Mouse (Mus musculus): ENCODE data around the gene Epb41l2.

Gene Epb41l2

DNA sequence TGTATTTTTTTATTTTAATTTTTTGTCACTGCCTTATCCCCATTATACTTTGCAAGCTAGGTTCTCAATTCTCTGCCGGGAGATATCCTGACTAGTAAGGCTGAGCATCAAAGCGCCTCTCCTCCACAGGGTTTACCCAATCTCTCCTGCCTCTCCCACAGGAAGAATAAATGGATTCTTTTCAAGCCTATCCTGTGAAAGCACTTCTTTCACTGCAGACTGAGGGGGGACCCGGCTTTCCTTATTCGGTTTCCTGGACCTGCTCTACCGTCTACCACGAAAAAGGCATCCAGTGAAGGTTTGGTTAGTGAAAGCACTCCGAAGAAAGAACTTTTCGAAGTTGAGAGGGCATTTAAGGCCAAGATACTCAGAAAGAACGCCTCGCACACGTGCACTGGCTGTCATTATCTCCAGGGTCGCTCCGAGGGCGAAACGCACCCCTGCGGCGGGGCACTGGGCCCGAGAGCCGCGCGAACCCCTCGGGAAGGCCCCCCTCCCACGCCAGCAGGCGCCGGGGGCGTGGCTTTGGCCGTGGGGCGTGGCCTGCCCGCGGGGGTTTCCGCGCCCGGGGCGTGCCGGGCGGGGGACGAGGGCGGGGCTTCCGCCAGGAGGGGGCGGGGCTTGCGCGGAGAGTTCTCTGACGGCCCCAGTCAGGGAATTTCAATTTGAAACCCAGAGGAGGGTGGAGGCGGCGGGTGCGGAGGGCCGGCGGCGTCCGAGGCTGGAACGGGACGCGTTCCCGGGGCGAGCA, at the start of gene Epb41l2:
Epb41l2 (plus strand) TSS at position 591 of the 751 bp plus-strand sequence.
- DNase-seq (ENCODE audit: low spot score in 2 of 2), result peak; percentile 77 to 83

DNA sequence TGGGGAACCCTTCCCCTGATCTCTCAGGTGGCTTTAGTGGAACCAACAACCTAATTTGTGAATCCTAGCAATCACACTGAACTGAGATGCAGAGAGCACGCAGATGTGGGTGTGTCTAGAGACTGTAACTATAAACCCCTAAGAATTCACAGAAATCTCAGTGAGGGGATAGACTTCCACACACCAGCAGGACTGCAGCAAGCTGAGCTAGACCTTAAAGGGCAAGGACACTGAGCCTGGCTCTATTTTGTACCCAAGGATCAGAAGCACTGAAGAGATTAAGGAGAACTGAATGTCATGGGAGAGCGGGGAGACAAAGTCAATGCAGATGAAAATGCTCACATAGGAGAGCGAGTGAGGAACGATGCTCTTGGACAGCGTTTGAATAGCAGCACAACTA, 49.6 kb upstream of the Epb41l2 start:
- no peak for DNase-seq (ENCODE audit: low spot score in 2 of 2)

DNA sequence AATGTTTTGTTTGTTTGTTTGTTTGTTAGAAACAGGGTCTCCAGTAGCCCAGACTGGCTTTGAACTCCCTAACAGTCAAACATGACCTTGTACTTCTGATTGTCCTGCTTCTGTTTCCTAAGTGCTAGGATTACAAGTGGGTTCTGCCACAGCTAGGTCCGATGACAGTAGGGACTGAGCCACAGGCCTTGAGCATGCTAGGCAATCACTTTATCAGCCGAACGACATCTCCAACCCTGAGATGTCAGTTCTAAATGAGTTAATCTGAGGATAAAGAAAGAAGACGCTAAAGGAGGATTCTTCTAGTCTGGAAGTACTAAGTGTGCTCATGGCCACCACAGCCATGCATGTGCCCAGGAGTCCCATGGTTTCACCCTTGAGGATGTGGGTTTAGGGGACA, 48.9 kb upstream of the Epb41l2 start:
- DNase-seq (ENCODE audit: low spot score in 2 of 2), result no peak

DNA sequence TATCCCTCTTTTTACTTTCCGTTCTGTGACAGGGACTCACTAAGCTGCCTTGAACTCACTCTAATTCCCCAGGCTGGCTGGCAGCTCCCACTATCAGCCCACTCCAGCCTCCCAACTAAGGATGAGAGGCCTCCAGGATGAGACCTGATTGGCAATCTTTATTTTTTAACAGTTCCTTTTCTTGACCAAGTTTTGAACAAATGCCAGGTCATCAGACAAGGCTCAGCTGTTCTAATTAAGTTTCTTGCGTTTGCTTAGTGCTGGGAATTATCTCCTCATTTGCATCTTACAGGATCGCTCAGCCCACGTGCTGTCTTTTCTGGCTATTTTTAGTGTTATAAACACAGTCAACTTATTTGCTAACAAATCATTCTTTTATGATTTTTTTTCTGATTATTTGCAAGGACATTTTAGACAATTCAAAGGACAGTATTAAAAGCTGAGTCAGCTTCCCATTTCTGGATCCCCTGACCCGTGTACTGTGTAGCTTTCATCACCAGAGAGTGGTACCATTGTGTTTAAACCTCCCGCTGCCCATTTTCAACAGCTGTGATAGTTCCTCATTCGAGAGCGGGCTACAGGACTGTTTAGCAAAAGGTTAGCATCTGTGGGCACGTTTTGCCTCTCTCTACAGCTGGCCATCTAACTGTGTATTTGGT, 47.9 kb upstream of the Epb41l2 start:
- no peak for DNase-seq (ENCODE audit: low spot score in 2 of 2)

DNA sequence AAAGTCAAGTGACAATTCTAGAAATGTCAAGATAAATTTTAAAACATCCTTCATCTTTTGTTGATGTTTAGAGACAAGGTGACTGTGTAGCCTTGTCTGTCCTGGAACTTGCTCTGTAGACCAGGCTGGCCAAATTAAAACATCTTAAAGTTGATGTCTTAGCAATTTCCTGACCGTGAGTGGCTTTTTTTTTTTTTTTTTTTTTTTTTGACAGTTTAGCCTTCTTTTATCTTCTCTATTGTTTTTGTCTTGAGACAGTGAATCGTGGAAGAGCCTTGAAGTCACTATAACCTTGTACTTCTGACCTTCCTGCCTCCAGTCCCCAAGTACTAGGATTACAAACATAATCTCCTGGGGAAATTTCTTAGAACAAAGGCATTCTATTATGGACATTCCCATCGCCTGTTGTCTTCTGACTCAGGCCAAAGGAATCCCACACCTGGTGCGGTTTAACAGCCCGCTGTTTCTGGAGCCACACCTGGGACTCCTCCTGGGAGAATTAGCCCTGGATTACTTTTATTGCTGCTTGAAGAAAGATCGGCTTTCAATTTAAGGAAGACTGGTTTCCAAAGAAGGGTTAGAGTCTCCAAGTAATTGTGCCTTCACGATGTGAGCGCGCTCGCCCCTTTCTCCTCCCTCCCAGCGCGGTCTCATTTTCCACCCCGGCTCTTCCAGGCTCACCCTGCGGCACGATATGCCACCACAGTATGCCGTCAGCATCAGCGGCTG, 45.6 kb upstream of the Epb41l2 start:
- DNase-seq (ENCODE audit: low spot score in 2 of 2), result no peak

DNA sequence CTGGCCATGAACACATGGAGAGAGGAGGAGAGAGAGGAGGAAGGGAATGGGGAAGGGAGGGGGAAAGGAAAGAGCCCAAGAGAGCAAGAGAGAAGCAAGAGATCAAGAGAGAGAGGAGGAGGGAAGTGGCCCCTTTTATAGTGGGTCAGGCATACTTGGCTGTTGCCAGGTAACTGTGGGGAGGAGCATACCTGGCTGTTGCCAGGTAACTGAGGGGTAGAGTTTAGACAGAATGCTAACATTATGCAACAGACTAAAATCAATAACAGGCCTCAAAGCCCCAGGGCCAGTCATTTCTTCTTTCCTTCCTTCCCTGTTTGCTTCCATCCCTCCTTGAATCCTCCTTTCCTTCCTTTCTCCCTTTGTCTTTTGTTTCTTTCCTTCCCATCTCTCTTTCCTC, 41.9 kb upstream of the Epb41l2 start:
- no peak for DNase-seq (ENCODE audit: low spot score in 2 of 2)

DNA sequence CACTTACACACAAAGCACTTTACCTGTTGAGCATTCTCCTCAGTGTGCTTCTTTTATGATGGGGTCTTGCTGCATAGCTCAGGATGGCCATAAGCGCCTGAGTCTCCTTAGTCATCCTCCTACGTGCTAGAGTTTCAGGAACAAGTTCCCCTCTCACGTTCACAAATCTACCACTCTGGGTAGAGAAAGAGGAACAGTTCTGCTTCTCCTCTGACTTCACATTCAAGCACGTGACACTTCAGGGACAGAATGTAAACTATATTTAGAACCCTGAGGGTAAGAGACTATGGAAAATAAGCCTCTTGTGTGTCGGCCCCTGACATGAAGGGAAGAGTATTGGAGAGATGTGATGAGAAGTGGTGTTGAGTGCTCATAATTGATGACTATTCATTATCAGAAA, 41.2 kb upstream of the Epb41l2 start:
- DNase-seq (ENCODE audit: low spot score in 2 of 2), result no peak

DNA sequence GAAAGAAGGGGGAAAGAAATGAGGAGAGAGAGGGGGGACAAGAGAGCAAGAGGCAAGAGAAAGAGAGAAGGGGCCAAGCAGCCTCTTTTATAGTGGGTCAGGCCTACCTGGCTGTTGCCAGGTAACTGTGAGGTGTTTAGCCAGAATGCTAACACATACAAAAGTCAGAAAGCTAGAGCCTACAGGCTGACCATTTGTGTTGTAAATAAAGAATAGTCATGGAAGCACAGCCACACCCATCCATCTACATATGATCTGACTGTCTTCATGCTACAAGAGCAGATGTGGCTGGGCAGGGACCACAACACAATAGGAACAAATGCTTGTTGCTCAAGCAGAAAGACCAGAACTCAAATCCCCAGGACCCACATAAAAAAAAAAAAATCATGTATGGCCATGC, 40.1 kb upstream of the Epb41l2 start:
- no peak for DNase-seq (ENCODE audit: low spot score in 2 of 2)

DNA sequence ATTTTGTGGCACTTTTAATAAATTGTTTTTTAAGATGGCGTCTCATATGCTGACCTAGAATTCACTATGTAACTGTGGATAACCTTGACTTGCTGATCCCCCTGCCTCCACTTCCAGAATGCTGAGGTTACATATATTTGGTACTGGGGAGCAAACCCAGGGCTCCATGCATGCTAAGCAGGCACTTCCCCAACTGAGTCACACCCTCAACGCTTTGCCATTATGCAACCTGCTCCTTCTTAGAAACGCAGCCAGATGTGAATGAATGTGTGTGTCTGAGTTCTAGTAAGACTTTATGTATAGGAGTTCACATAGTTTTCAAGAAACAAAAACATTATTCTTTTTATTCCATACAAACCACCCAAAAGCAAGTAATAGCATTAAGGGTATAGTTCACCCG, 38.4 kb upstream of the Epb41l2 start:
- DNase-seq (ENCODE audit: low spot score in 2 of 2), result no peak

DNA sequence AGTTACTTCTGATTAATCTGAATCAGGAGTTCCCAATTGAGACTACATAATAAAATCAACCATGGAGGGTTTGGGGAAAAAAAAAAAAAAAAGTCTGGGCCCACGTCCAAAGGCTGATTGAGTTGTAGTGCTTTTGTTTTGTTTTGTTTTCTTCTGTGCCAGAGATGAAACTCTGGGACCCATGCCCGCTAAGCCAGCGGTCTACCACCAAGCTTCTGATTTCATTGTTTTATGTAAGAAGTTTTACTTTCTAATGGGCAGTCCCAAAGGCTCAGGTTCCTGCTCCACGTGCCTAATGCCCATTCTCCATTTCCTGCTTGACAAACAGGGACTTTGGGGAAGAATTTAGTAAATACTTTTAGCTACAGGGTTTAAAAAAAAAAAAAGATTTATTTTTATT, 33.9 kb upstream of the Epb41l2 start:
- DNase-seq (ENCODE audit: low spot score in 2 of 2), result no peak

DNA sequence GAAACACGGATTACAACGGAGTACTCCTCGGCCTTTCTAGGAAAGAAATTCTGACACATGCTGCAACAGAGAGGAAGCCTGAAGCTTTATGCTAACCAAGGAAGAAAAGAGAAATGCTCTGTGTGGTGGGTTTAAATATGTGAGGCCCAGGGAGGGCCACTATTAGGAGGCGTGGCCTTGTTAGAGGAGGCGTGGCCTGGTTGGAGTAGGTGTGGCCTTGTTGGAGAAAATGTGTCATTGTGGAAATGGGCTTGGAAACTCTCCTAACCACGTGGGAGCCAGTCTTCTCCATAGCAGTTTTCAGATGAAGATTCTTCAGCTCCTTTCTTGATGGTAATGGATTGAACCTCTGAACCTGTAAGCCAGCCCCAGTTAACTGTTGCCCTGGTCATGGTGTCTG, 32.1 kb upstream of the Epb41l2 start:
- DNase-seq (ENCODE audit: low spot score in 2 of 2), result no peak

DNA sequence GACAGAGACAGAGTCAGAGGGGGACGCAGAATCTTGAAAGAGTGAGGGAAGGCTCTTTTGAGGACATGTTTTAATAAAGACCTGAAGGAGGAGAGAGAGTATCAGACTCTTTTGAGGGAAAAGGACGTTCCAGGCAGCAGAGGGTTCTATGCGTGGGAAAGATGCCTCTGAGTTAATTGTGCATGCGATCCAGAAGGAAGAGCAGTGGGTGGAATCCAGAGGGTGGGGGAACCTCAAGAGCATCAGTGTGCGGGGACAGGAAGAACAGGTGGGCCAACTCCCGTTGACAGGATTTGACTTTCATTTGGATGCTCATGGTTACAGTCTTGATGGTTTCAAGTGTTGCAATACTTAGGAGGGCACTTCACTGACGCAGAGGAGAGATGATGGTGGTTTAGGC, 29.5 kb upstream of the Epb41l2 start:
- DNase-seq (ENCODE audit: low spot score in 2 of 2), result no peak

DNA sequence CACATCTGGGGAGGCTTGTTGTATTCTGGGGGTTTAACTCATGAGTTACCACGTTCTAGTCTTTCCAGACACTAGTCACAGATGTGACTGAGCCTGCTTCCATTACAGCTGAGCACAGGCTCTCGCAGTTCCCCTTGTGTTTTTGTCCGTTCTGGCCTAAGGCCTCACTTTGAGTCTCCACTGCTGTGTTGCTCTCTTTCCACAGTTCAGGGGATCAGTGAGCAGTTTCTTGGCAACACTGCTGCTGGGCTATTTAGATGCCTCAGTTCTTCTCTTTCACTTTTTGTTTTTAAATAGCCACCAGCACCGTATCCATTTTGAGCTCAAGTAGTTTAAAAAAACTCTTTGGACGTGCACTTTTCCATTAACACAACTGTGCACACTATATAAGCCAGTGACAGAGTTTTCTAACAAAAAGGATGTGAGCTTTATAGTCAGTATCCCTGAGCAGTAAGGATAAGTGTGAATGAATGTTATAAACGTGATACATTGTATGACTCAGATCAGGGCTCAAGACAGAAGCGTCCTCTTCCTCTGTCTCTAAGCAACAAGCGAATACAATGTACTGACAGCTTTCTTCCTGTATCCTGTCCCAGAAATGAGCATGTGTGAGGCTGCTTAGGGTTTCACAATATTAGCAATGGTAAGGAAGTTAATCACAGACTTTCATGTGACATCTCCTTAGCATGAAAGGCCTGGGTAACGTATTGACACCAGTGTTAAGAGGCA, 28.1 kb upstream of the Epb41l2 start:
- no peak for DNase-seq (ENCODE audit: low spot score in 2 of 2)

DNA sequence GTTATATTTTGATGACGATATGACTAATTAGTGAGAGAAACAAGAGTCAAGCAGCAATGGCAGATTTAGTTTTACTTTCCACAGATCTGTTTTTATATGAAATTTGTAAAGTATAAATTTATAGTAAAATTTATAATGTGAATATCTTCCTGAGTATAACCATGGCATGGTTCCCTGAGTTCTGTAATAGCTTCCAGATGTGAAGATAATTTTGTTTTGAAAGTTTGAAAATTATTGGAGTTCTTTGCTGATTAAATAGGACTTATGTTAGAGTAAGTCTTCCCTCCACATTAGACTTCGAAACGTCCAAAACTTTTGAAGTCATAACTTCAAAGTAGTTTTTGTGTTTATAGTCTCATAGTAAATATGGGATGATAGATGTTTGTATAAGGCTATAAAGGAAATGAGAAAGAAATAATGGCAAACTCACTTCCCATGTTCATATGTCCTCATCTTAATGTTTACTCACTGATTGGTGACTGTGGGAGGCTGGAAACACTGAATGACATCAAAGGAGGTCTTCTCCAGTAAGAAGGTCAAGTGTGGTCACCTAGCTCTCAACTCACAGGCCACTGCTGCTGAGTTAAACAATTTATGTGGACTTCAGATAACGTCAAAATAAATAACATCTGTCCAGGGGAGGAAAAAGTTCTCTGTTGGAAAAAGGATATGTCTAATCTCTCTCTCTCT, 26.1 kb upstream of the Epb41l2 start:
- DNase-seq (ENCODE audit: low spot score in 2 of 2), result no peak

DNA sequence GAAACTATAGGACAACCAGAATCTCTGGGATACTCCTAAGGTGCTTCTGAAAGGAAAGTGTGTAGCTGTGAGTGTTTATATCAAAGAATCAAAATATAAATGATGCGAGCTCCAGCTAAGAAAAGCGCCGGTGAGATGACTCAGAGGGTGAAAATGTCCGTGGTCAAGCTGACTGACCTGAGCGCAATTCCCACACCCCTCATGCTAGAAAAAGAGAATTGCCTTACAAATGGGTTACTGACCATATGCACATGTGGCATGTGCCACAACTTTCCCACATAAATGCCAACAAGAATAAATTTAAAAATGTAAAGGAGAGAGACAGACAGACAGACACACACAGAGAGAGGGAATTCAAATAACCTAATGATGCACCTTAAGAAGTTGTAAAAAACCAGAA, 18.9 kb upstream of the Epb41l2 start:
- no peak for DNase-seq (ENCODE audit: low spot score in 2 of 2)

DNA sequence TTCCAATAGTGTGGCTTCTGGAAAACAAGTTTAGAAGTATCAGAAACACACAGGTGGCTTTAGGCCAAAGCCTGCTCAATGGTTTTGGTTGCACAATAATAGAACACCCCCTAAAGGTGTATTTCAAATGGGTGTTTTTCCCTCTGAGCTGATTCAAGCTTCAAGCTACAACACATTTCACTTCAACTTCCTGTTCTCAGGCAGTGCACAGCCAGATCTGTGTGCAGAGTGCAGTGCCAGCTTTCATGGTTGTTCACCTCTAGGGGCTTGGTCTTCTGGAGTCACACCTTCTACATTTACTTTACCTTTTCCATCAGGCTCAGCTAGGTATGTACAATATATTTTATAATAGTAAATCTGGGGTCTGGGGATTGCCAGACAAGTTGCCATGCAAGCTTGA, 16.8 kb upstream of the Epb41l2 start:
- no peak for DNase-seq (ENCODE audit: low spot score in 2 of 2)

DNA sequence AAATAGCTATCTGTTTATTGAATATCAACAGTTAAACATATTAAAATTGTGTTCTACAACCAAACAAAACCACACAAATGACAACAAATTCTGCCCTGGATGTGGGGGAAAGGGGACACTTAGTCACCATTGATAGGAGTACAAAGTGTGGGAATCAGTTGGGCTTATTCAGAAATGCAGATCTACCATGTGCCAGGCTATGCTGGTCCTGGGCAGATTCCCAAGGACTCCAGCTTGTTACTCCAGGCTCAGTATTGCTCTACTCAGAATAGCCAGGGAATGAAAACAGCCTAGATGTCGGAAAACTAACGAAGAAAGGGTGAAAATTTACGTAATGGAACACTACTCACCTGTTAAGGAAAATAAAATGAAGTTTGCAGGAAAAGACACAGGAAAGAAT, 5.7 kb upstream of the Epb41l2 start:
- DNase-seq (ENCODE audit: low spot score in 2 of 2), result no peak

DNA sequence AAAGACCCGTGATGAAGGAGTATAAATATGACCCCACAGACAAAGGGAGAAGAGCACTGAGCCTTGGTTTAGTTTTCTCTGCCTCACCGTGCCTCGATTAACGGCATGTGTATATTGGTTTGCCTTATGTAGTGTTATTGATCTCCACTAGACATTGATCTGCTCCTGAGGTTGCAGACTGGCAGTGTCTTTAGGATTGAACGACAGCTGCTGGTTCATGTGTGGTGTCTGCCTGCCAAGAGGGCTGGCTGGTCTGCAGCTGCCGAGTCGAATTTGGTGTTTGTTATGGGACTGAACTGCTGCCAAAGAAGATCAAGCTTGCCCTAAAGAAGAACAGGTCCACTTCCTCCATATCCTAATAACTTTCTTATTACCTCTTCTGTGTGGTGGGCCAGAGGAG, 5.2 kb upstream of the Epb41l2 start:
- DNase-seq (ENCODE audit: low spot score in 2 of 2), result no peak

DNA sequence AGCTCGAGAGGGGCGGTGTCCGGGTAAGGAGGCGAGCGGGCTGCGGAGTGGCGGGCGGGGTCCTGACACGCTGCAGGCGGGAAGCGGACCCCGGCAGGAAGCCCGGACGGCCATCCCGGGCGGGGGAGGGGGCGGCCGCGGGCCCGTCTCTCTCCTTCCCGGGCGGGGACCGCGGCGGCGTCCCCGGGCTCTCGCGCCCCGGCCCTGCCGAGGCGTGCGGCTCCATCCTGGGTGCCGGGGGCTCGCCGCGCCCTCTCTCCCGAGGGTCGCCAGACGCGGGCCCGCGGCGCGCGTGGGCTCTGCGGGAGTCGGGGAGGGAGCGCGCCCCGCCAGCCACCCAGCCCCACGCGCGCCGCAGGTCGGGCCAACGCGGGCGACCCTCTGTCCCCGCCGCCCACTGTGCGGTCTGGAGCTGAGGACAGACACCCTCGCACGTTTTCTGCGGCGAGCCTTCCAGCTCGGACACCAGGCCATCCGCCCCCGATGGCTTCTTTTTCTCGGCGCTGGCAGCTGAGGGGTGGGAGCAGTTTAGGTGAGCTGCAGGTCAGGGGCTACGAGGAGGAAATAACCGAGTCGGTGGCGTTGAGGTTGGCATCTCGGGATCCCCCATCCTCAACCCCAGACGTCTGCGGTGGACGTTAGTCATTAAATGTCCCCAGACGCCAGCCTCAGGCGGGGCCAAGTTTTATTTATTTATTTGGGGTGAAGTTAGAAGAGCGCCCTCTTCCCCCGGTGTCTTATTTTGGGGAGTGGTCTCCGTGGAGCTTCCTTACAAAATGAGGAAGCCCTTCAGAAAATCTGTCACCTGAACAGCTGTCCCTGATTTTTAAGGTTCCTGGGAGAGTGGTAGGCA, 587 bp downstream of the Epb41l2 start:
- peak in 1 of 2 experiments; percentile 21 for DNase-seq (ENCODE audit: low spot score in 2 of 2)

DNA sequence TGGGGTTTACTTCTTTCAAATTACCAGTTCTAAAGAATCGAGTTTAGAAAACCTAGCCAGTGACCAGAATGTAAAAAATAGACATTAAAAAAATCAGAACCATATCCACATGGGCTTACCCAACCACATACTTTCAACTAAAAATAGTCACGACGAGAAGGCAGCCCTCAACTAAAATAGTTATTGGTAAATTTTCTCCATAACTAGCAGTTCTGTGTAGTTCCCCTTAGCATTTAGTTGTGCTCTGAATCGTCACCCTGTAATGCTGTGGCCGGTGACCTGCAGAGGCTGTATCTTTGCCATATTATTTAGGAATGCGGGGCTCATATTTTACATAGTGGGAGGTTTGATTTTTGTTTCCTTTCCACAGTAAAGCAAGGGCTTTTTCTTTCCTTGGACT, 2.6 kb downstream of the Epb41l2 start:
- DNase-seq (ENCODE audit: low spot score in 2 of 2), result no peak

DNA sequence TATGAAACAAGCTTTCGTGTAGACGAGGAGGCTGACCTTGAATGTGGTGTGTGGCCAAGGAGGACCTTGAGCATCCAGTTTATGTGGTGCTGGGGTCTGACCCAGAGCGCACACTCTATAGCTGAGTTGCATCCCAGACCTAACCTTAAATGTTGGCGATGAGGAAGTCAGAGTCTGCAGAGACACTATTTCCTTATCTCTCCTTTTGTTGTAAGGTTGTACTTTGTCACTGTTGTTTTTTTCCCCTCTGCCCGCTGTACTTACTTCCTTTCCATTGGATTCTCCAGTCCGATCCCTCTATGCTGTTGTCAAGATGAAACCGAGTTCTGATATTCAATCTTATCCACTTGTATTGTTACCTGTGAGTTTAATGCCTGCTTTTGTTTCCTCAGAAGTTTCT, 5.6 kb downstream of the Epb41l2 start:
- no peak for DNase-seq (ENCODE audit: low spot score in 2 of 2)
